Mouse (Mus musculus): ENCODE results near the gene Alg12.
"Not testable (repeated sequence)": the region's sequence is repeated elsewhere in the genome, so short reads cannot be mapped to it uniquely, and the experiment has no call there.

The Alg12 gene

DNA sequence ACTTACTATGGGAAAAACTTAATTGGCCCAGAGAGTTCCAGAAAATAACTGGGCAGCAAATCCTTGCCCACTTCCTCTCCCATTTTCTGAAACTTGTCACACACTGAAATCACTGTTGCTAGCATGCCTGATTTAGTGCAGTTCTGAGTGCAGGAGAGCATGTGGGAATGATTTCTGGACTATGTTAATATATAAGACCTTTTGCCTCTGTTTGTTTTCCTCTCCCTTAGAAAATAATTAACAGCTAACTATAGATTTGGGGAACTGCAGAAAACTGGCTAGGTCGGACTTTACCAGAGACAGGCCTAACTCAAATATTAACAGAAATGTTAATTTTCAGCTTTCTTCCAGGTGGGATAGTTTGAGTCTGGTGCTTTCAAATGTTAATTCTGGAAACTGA, 50.6 kb downstream of the Alg12 start:
- DNase-seq: no peak

DNA sequence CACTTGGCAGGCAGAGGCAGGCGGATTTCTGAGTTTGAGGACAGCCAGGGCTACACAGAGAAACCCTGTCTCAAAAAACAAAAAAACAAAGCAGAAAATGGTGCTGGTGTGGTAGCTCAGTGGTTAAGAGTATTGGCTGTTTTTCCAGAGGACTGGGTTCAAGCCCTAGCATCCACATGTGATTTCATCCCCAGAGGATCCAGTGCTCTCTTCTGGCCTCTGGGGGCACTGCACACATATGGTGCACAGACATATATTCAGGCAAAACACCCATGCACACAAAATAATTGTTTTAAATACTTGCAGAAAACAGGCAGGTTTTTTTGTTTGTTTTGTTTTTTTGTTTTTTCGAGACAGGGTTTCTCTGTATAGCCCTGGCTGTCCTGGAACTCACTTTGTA, 53.0 kb downstream of the Alg12 start:
- not testable (repeated sequence) for DNase-seq

DNA sequence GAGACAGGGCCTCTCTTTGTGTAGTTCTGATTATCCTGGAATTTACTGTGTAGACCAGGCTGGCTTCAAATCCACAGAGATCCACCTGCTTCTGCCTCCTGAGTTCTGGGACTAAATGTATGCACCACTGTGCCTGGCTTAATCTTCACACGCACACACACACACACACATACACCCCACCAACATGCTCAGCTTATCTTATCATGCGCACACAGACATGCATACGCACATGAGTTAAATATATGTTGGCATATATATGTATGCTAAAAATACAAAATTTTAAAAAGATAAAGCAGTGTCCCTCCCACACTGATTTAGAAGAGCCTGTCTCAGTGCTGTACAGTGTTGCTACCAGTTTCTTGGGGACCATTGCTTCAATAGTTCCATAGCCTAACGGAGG, 57.6 kb downstream of the Alg12 start:
- DNase-seq: no peak

DNA sequence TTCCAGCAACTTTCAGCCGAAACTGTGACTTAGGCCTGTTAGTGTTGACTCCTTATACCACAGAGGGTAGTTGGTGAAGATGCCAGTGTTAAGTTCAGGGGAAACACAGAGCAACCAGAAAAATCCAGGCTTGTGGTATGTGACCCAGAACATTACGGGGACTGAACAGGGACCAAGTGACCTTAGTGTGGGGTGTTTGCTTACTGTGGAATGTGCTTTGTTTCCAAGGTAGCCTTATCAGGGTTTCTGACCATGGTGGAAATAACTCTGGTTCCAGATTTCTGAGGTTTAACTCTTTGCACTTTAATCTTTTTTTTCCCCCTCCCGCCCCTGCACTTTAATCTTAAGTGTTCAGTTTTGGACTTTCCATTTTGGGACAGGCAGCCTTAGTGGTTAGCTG, 61.1 kb downstream of the Alg12 start:
- DNase-seq: no peak

DNA sequence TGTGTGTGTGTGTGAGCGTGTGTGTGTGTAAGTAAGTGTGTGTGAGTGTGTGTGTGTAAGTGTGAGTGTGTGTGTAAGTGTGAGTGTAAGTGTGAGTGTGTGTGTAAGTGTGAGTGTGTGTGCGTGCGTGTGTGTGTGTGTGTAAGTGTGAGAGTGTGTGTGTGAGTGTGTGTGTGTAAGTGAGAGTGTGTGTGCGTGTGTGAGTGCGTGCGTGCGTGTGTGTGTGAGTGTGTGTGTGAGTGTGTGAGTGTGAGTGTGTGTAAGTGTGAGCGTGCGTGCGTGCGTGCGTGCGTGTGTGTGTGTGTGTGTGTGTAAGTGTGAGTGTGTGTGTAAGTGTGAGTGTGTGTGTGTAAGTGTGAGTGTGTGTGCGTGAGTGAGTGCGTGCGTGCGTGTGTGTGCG, 63.4 kb downstream of the Alg12 start:
- no peak for DNase-seq

Data from cerebellum, postnatal 14 days (tissue).